Comparison of ENCODE assay signal across 8 mouse cellular contexts in genomic region chr11:67052321-67052952, GRCm38 (mm10). TPM values are rescaled to one million over a fixed set of nuclear protein-coding genes. Genes with fewer than 3 reads are reported as not detected.
A peak's percentile ranks its signal among the peaks of the same experiment; 100 is the strongest.
DNase-seq lines count a peak whose midpoint lies in the region; ATAC-seq and TF ChIP-seq lines count a peak whose summit lies in the region.

Gene Adprm, minus strand, starts transcription at chr11:67052594.
Gene Sco1, plus strand, starts transcription at chr11:67052670.

- ATAC-seq in forebrain, embryonic 12.5 days (ENCODE audit: low FRiP score), result peak; percentile 95
- peak; percentile 93 for ATAC-seq in heart, postnatal 0 days (ENCODE audit: insufficient read depth, low read depth)
- peak; percentile 96 for ATAC-seq in liver, embryonic 16.5 days (ENCODE audit: low read depth)
- peak; percentile 96 for ATAC-seq in neural tube, embryonic 13.5 days (ENCODE audit: low read depth)

- H3K27ac ChIP-seq in forebrain, embryonic 12.5 days, result peak within 1 kb of the TSS; percentile 46
- H3K27ac ChIP-seq in heart, postnatal 0 days (ENCODE audit: low read depth), result peak within 1 kb of the TSS; percentile 87
- peak within 1 kb of the TSS; percentile 76 for H3K27ac ChIP-seq in liver, embryonic 16.5 days (ENCODE audit: low read length)
- peak within 1 kb of the TSS; percentile 84 for H3K27ac ChIP-seq in neural tube, embryonic 13.5 days (replicated peaks)
- peak within 1 kb of the TSS; percentile 88 for H3K27ac ChIP-seq in testis, adult 2 months (ENCODE audit: control insufficient read depth, insufficient read depth, low read depth, low read length)

- H3K4me3 ChIP-seq in E14TG2a.4 (replicated peaks; ENCODE audit: low read length), result peak within 1 kb of the TSS; percentile 100
- peak within 1 kb of the TSS; percentile 77 for H3K4me3 ChIP-seq in forebrain, embryonic 12.5 days (replicated peaks)
- H3K4me3 ChIP-seq in heart, postnatal 0 days (ENCODE audit: low read depth, low read length), result peak within 1 kb of the TSS; percentile 78
- peak within 1 kb of the TSS; percentile 94 for H3K4me3 ChIP-seq in liver, embryonic 16.5 days (ENCODE audit: low read depth, low read length)
- peak within 1 kb of the TSS; percentile 98 for H3K4me3 ChIP-seq in neural tube, embryonic 13.5 days
- peak within 1 kb of the TSS; percentile 98 for H3K4me3 ChIP-seq in testis, adult 2 months (ENCODE audit: control insufficient read depth, low read depth, low read length)

- H3K27me3 ChIP-seq in E14TG2a.4 (ENCODE audit: insufficient read depth, low read length), result no peaks in the 10 kb centered on the region
- H3K27me3 ChIP-seq in forebrain, embryonic 12.5 days, result no peaks in the 10 kb centered on the region
- no peaks in the 10 kb centered on the region for H3K27me3 ChIP-seq in heart, postnatal 0 days (ENCODE audit: control insufficient read depth, insufficient read depth, low read length)
- H3K27me3 ChIP-seq in liver, embryonic 16.5 days (ENCODE audit: control insufficient read depth, insufficient read depth, low read depth, low read length), result no peaks in the 10 kb centered on the region
- H3K27me3 ChIP-seq in neural tube, embryonic 13.5 days, result no peaks in the 10 kb centered on the region
- H3K27me3 ChIP-seq in testis, adult 2 months (ENCODE audit: control insufficient read depth, insufficient read depth, low read length), result no peaks in the 10 kb centered on the region

- WGBS in forebrain, embryonic 12.5 days, result under 1% methylated on average over 50 of the region's 50 CpGs
- WGBS in heart, postnatal 0 days, result under 1% methylated on average over 50 of the region's 50 CpGs
- under 1% methylated on average over 50 of the region's 50 CpGs for WGBS in liver, embryonic 16.5 days (ENCODE audit: insufficient replicate concordance)
- under 1% methylated on average over 50 of the region's 50 CpGs for WGBS in neural tube, embryonic 13.5 days

- H3K9me3 ChIP-seq in E14TG2a.4 (ENCODE audit: low read length), result no peaks in the 10 kb centered on the region
- no peaks in the 10 kb centered on the region for H3K9me3 ChIP-seq in forebrain, embryonic 12.5 days
- no peaks in the 10 kb centered on the region for H3K9me3 ChIP-seq in heart, postnatal 0 days (replicated peaks; ENCODE audit: control insufficient read depth, low read length)
- no peaks in the 10 kb centered on the region for H3K9me3 ChIP-seq in liver, embryonic 16.5 days (replicated peaks; ENCODE audit: control insufficient read depth, low read length)
- no peaks in the 10 kb centered on the region for H3K9me3 ChIP-seq in neural tube, embryonic 13.5 days

- peak; percentile 88 for TF ChIP-seq POLR2A in testis, adult 2 months (IDR thresholded peaks at IDR 0.05; ENCODE audit: control insufficient read depth, low read depth, low read length)

- DNase-seq in c-Kit-positive CD71-positive TER-119-positive erythroid progenitor cells, embryonic 14.5 days (ENCODE audit: low spot score), result peak; percentile 85
- DNase-seq in heart, postnatal 0 days (ENCODE audit: low spot score), result peak; percentile 92
- peak; percentile 90 to 93 for DNase-seq in kidney, postnatal 4 days

- peak within 1 kb of the TSS; percentile 76 for H3K9ac ChIP-seq in forebrain, embryonic 12.5 days
- H3K9ac ChIP-seq in heart, postnatal 0 days (replicated peaks; ENCODE audit: low read depth, low read length), result peak within 1 kb of the TSS; percentile 67
- peak within 1 kb of the TSS; percentile 85 for H3K9ac ChIP-seq in liver, embryonic 16.5 days (ENCODE audit: low read depth, low read length)
- peak within 1 kb of the TSS; percentile 88 for H3K9ac ChIP-seq in neural tube, embryonic 13.5 days

- TF ChIP-seq CTCF in E14TG2a.4 (conservative IDR thresholded peaks at IDR 0.05; ENCODE audit: low read length), result no peak
- peak; percentile 32; the same call in 1 of the 2 replicates for TF ChIP-seq CTCF in heart, postnatal 0 days (IDR thresholded peaks at IDR 0.05; ENCODE audit: low read depth)
- TF ChIP-seq CTCF in testis, adult 2 months (IDR thresholded peaks at IDR 0.05; ENCODE audit: control insufficient read depth, insufficient read depth, insufficient replicate concordance, low read depth, low read length), result no peak

- peak within 1 kb of the TSS; percentile 71 for H3K4me2 ChIP-seq in forebrain, embryonic 12.5 days
- peak within 1 kb of the TSS; percentile 83 for H3K4me2 ChIP-seq in heart, postnatal 0 days (ENCODE audit: low read depth, low read length)
- peak within 1 kb of the TSS; percentile 82 for H3K4me2 ChIP-seq in liver, embryonic 16.5 days (ENCODE audit: low read depth, low read length)
- peak within 1 kb of the TSS; percentile 75 for H3K4me2 ChIP-seq in neural tube, embryonic 13.5 days

- H3K4me1 ChIP-seq in E14TG2a.4 (replicated peaks; ENCODE audit: low read depth, low read length), result peaks cover 68% of the 10 kb centered on the region
- peaks cover 20% of the 10 kb centered on the region for H3K4me1 ChIP-seq in forebrain, embryonic 12.5 days
- peaks cover 12% of the 10 kb centered on the region for H3K4me1 ChIP-seq in heart, postnatal 0 days (ENCODE audit: control insufficient read depth, insufficient read depth)
- H3K4me1 ChIP-seq in liver, embryonic 16.5 days (ENCODE audit: control insufficient read depth, low read depth, low read length), result peaks cover 12% of the 10 kb centered on the region
- H3K4me1 ChIP-seq in neural tube, embryonic 13.5 days (replicated peaks), result peaks cover 28% of the 10 kb centered on the region
- H3K4me1 ChIP-seq in testis, adult 2 months (ENCODE audit: control insufficient read depth, insufficient read depth, low read length), result peaks cover 4% of the 10 kb centered on the region; the same call in 1 of the 2 replicates

- TF ChIP-seq EP300 in heart, postnatal 0 days (IDR thresholded peaks at IDR 0.05; ENCODE audit: low read depth), result no peak

- peaks cover 54% of the 10 kb centered on the region for H3K36me3 ChIP-seq in E14TG2a.4 (ENCODE audit: insufficient read depth, low read length)
- H3K36me3 ChIP-seq in forebrain, embryonic 12.5 days (replicated peaks), result peaks cover 19% of the 10 kb centered on the region
- peaks cover 23% of the 10 kb centered on the region for H3K36me3 ChIP-seq in heart, postnatal 0 days (replicated peaks; ENCODE audit: control insufficient read depth, insufficient read depth, low read length)
- peaks cover 7% of the 10 kb centered on the region; the same call in 1 of the 2 replicates for H3K36me3 ChIP-seq in liver, embryonic 16.5 days (ENCODE audit: control insufficient read depth, insufficient read depth)
- H3K36me3 ChIP-seq in neural tube, embryonic 13.5 days, result peaks cover 39% of the 10 kb centered on the region
- H3K36me3 ChIP-seq in testis, adult 2 months (ENCODE audit: control insufficient read depth, insufficient read depth, low read length), result no peaks in the 10 kb centered on the region; the same call in 1 of the 2 replicates

RNA-seq across cellular contexts. Expression of gene Adprm, which starts in this region (rescaled TPM):
- 27.0 and 31.9 TPM in 2 replicates for polyA plus RNA-seq in forebrain, embryonic 12.5 days (2016; fragmentation: Nextera tagmentation; extraction: Ambion mirVana)
- 4.2 and 11.6 TPM in 2 replicates for total RNA-seq in heart, postnatal 0 days (2014; rRNA removed; ENCODE audit: low replicate concordance)
- 15.9 and 19.2 TPM in 2 replicates for polyA plus RNA-seq in heart, postnatal 0 days (2015; fragmentation: Nextera tagmentation; extraction: Ambion mirVana)
- polyA plus RNA-seq in liver, embryonic 16.5 days (2015; fragmentation: Nextera tagmentation; extraction: Ambion mirVana), result 9.4 and 10.2 TPM in 2 replicates
- 38.0 and 41.3 TPM in 2 replicates for polyA plus RNA-seq in neural tube, embryonic 13.5 days (2015; fragmentation: Nextera tagmentation; extraction: Ambion mirVana)
- 5.5 and 7.6 TPM in 2 replicates for polyA plus RNA-seq in testis, adult 2 months (2012; rRNA removed)

RNA-seq across cellular contexts. Expression of gene Sco1, which starts in this region (rescaled TPM):
- 15.8 and 16.4 TPM in 2 replicates for polyA plus RNA-seq in forebrain, embryonic 12.5 days (2016; fragmentation: Nextera tagmentation; extraction: Ambion mirVana)
- total RNA-seq in heart, postnatal 0 days (2014; rRNA removed; ENCODE audit: low replicate concordance), result 8.2 and 13.1 TPM in 2 replicates
- 15.4 and 15.8 TPM in 2 replicates for polyA plus RNA-seq in heart, postnatal 0 days (2015; fragmentation: Nextera tagmentation; extraction: Ambion mirVana)
- 5.0 and 5.5 TPM in 2 replicates for polyA plus RNA-seq in liver, embryonic 16.5 days (2015; fragmentation: Nextera tagmentation; extraction: Ambion mirVana)
- polyA plus RNA-seq in neural tube, embryonic 13.5 days (2015; fragmentation: Nextera tagmentation; extraction: Ambion mirVana), result 14.2 and 15.4 TPM in 2 replicates
- polyA plus RNA-seq in testis, adult 2 months (2012; rRNA removed), result 1.1 and 1.8 TPM in 2 replicates

Comparison
In these comparisons a context has a peak if more than half of its experiments do, and no peak if none do; other contexts are left out.
1. Peak in every context shown above with its lines: DNase-seq, ATAC-seq, H3K4me3 ChIP-seq and H3K27ac ChIP-seq.